Mouse (Mus musculus): Measurements from ENCODE around the gene C1qtnf1. TPM values are rescaled to one million over a fixed set of nuclear protein-coding genes. Genes with fewer than 3 reads are reported as not detected.
A peak's percentile ranks its signal among the peaks of the same experiment; 100 is the strongest.

C1qtnf1 gene
- total RNA-seq, 2 experiments from 2014 or later: 6.8 to 9.8 TPM

DNA sequence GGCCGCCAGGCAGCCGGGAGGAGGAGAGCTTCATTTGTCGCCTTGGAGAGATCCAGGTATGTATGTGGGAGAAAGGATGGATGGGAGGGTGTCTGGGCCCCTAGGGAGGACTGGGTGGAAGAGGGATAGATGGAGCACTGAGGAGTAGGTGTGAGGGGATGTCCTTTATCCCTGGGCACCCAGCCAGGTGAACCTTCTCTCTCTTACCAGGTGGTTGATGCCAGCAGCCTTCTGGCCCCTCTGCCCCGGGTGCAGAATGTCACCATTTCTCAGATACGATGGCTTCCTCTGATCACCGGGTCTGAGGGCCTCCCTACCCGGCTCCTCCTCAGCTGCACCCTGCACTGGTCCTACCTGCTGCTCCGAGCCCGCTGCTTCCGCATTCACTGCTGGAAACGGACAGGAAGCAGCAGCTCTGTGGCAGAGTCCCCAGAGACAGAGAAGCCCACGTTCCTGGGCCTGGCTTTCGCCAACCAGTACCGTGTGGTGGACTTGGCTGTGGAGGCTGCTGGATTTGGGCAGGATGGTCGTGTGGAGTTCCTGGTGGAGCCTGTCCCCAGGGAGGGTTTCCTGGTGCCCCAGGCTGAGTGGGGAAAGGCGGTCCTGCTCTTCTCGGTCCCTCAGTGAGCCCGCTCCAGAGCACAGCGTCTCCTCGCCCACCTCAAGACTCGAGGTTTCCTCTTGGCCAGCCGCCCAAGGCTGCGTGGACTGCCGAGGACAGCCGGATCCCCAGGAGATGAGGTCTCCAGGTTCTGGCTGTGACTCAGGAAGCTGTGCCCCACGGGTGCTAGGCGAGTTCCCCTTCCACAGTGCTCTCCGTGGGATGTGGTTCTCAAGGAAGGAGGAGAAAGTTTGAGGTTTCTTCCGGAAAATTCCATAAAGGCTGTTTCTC, 59.1 kb downstream of the C1qtnf1 start:
- DNase-seq (ENCODE audit: low spot score in 2 of 2): no peak

DNA sequence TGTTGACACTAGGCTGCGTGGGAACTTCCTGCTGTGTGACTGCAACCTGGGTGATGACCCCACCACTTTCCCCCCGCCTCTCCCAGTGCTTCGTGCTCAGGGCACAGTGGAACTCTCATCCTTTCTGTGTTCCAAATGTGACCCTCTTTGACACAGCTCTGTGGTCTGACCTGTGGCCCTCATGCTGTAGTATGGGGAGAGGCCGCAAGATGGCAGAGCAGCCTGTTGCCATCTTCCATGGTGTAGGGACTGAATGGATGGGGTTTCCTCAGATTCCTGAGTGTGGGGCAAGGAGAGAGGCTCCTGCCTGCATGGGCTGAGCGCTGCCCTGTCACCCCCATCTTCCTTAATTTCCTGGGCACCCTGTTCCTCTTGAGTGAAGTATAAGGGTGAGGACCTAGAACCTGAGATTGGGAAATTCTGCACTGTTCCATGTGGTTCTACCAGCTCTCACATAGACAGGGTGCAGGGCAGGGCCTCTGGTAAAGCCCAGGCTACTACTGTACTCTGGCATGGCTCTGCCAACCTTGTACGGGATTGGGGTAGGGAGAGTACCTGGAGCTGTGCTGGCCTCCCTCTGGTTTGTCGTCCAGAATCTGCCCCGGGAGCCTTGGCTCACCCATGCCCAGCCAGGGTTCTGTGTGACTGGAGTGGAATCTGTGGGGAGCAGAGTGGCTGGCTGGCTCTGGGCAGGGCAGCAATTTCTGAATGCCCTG, 60.3 kb downstream of the C1qtnf1 start:
- no peak for DNase-seq (ENCODE audit: low spot score in 2 of 2)

More for the DNA sequence above, 59.1 kb downstream of the C1qtnf1 start:
- intact Hi-C loops (cut with DNase I): no loop called here

DNA sequence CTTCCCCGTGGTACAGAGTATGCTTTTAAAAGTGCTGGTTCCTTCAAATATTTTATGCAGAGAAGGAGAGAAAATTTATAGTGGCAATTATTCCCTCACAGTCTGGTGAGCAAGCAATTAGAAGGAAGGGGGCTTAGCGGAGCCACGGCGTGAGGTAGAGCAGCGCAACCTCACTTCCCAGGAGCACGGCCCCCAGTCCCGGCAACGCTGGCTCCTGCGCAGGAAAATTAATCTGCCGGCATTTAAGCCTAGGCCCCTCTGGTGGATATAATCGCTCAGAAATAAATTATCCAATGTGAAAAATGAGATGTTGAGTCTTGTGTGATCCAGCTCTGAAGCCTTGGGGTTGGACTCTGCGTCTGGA, 60.9 kb downstream of the C1qtnf1 start:
- intact Hi-C loops (cut with DNase I): no loop called here
- no peak for DNase-seq (ENCODE audit: low spot score in 2 of 2)

More for the DNA sequence above, 60.3 kb downstream of the C1qtnf1 start:
- intact Hi-C loops (cut with DNase I): no loop called here

DNA sequence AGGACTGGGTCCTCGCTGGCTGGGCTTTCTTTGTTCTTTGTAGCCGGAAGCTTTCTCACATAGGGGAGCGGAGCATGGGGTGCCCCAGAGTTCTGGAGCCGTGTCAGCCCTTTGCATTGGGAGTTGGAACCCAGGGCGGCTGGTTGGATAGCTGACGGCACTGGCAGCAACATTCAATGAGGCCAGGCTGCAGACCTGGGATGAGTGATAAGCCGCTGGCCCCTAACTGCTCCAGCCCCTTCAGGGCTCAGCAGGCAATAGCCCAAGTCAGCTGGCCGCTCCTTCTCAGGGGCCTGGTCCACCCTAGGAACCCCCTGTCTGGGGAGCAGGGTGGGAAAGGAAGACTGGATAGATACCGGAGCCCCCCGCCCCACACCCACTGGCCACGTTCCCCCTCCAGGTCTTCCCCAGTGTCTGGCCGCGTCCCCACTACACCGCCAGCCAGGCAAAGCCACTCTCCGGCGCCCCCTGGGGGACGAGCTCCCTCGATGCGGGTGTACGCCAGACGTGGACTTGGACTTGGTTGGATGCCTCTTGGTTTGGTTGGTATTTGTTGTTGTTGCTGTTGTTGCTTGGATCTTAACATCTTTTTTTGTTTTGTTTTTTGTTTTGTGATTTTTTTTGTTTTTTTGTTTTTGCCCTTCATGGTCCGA, 62.7 kb downstream of the C1qtnf1 start:
- DNase-seq (ENCODE audit: low spot score in 2 of 2): peak in 1 of 2 experiments; percentile 72
- intact Hi-C loops (cut with DNase I): loop anchor here (2.0 kb wide), 1 partner anchor 44 kb away; no protein-coding TSS in a partner anchor

DNA sequence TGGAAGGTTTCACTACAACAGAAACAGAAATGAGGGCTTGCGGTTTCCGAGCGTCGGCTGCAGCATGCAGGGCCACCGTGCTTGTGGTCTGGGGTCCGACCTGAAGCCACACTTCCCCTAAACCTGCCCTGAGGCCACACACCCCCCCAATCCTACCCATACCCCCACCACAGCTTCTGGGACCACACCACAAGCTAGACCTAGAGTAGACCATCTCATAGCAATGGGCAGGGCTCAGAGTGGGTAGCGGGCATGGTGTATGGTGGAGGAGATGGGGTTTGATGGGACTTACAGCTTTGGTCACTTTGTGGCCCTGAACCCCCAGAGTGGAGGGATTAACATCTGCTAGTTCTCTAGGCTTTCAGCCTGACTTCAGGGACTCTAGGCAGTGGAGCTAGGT, 63.2 kb downstream of the C1qtnf1 start:
- DNase-seq (ENCODE audit: low spot score in 2 of 2): no peak
- intact Hi-C loops (cut with DNase I): loop anchor here (2.0 kb wide), 1 partner anchor 44 kb away; no protein-coding TSS in a partner anchor

DNA sequence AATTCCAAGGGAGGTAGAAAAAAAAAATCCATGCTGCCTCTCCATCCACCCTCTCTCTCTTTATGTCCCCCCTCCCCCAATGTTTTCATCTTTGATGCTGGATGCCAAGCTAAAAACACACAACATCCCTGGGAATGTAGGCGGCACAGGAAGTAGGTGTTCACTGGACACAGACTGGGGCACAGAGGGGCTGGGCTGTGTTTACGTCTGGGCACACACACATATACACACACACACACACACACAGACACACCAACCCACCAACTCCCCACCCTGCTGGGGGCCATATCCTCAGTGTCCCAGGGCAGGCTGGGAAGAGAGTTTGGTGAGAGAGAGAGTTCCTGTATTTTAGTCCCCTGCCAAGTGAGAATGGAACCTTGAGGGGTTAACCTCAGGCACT, 65.5 kb downstream of the C1qtnf1 start:
- intact Hi-C loops (cut with DNase I): no loop called here
- no peak for DNase-seq (ENCODE audit: low spot score in 2 of 2)

DNA sequence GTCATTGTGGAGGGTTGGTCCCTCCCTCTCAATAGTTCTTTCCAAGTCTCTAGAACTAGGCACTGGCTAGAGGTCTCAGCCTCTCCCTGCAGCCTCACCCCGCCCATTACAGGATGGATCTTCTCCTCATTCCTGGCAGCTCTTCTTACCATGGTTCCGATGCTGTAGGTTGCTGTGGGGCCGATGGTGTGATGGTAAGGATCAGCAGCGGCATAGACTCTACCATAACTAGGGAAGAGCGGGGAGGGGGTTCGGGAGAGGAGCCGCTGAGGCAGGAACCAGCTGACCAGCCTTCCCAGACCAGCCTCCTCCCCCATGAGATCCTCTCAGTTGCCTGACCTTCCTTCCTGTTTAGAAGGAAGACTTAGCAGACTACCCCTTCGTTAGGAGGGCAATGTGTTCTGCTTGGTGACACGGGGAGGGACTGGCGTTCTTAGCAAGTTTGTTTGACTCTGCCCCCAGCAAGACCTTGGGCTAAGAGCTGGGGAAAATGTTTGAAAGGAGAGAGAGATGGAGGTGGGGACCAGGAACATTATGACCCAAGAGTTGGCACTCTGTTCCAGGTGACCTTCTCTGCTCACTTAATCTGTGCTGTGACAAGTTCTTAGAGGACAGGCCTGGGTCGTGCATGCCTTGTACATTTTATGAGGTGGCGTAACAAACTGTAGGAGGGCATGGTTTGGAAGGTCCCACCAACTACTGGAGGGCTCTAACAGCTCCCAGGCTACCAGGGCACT, 66.2 kb downstream of the C1qtnf1 start:
- DNase-seq (ENCODE audit: low spot score in 2 of 2): no peak
- intact Hi-C loops (cut with DNase I): no loop called here

DNA sequence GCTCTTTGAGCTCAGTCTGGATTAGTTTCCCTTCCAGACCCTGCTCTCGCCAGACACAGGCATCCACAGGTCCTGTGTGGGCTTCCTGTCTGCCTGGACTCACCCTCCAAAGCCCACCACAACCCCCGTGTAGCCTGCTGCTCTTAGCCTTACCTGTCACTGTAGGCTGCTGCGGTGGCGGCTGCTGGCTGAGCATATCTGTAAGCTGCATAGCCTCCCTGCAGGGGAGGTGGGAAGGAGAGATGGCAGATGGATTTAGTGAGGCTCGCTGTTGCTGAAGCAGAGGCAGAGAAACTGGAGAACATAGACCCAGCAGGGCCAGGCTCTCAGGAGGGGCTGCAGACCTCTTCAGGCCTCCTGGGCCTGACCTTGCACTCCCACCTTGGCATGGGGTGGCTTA, 67.1 kb downstream of the C1qtnf1 start:
- intact Hi-C loops (cut with DNase I): no loop called here
- DNase-seq (ENCODE audit: low spot score in 2 of 2): peak in 1 of 2 experiments; percentile 43

DNA sequence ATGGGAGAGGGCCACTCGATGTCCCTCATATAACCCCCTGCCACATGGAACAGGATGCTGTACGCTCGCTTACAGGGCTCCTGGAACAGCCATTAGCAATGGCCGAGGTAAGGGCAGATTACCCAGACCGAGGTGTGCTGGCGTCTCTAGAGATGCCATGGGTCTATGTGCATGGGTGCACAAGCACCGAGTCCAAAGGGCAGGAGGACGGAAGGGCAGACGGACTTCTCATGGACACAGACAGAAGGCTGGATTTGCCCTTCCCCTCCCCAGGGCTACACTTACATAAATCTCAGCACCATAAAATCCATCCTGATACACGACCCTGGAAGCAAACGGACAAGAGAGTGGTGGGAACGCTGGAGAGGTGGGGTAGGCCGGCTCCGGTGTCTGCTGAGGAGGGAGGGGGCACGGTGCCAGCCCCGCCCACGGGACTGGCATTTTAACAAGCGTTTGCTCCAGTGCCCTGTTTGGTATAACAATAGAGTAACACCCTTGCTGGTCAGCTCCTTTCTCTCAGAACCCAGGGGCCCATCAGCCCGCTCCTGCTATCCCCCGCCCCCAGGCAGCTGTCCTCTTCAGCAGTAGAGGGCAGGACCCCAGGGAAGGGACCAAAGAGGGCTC, 68.2 kb downstream of the C1qtnf1 start:
- no peak for DNase-seq (ENCODE audit: low spot score in 2 of 2)
- intact Hi-C loops (cut with DNase I): no loop called here

Other genes starting within 250 kb of the C1qtnf1 start
- 10 to 100 TPM; 62.5 to 71.8 TPM for gene Cyth1, start 179.6 kb upstream of the C1qtnf1 start, total RNA-seq (2021)
- gene Usp36, start 138.0 kb upstream of the C1qtnf1 start, total RNA-seq (2021): 10 to 100 TPM; 24.8 to 26.3 TPM
- gene Cep295nl, start 85.7 kb upstream of the C1qtnf1 start, total RNA-seq (2021): 1 to 10 TPM; 1.2 to 1.3 TPM
- gene Timp2, start 72.5 kb upstream of the C1qtnf1 start, total RNA-seq (2021): 100 to 1,000 TPM; 287 to 330 TPM
- 10 to 100 TPM; 12.3 to 14.1 TPM for gene Lgals3bp, start 26.1 kb upstream of the C1qtnf1 start, total RNA-seq (2021)
- gene Cant1, start 9.1 kb upstream of the C1qtnf1 start, total RNA-seq (2021): 10 to 100 TPM; 38.2 to 40.0 TPM
- gene Engase, start 48.6 kb downstream of the C1qtnf1 start, total RNA-seq (2021): 10 to 100 TPM; 13.3 to 13.6 TPM